In the genomic region with DNA sequence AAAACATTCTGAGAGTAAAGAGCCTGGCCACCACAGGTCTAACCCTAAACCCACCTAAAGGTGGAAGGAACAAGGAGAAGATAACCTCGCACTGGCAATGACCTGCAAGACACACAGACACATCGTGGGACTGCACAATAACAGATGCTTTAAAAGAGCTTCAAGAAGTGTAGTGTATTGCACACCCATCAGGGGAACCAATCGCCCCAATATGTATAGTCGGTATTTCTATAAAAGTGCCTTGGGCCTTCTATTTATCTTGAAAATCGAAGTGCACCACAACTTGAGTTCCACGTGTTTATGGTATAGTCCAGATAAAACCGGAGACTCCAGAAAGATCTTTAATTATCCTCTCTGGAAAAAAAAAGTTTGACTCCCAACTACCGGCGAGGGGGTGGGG, we compare ENCODE assay signal across 8 mouse cellular contexts. TPM values are rescaled to one million over a fixed set of nuclear protein-coding genes. Genes with fewer than 3 reads are reported as not detected.
A peak's percentile ranks its signal among the peaks of the same experiment; 100 is the strongest.
DNase-seq lines count a peak whose midpoint lies in the region; ATAC-seq lines count a peak whose summit lies in the region.

No protein-coding gene starts in this region.

- no peak for ATAC-seq in megakaryocyte, adult 5-6 weeks (ENCODE audit: poor library complexity, severe bottlenecking)
- ATAC-seq in embryonic facial prominence, embryonic 14.5 days (ENCODE audit: low read depth) = no peak
- ATAC-seq in intestine, embryonic 14.5 days (replicated peaks; ENCODE audit: low FRiP score, low TSS enrichment, low read depth) = peak; percentile 0; the same call in 1 of the 2 replicates
- no peak for ATAC-seq in neural tube, embryonic 14.5 days (ENCODE audit: low read depth)

- peaks cover 53% of the 10 kb centered on the region for H3K4me1 ChIP-seq in megakaryocyte, embryonic 14.5 days
- H3K4me1 ChIP-seq in embryonic facial prominence, embryonic 14.5 days (ENCODE audit: control insufficient read depth, insufficient read depth, low read length) = peaks cover 18% of the 10 kb centered on the region
- H3K4me1 ChIP-seq in intestine, embryonic 14.5 days (replicated peaks; ENCODE audit: control insufficient read depth, insufficient read depth, low read length) = peaks cover 9% of the 10 kb centered on the region; the same call in 1 of the 2 replicates
- peaks cover 9% of the 10 kb centered on the region; the same call in 1 of the 2 replicates for H3K4me1 ChIP-seq in neural tube, embryonic 14.5 days (ENCODE audit: control insufficient read depth, insufficient read depth, low read length)

- no peaks in the 10 kb centered on the region for H3K9me3 ChIP-seq in megakaryocyte, embryonic 14.5 days
- H3K9me3 ChIP-seq in embryonic facial prominence, embryonic 14.5 days (ENCODE audit: control insufficient read depth, low read length) = no peaks in the 10 kb centered on the region
- no peaks in the 10 kb centered on the region for H3K9me3 ChIP-seq in intestine, embryonic 14.5 days (ENCODE audit: control insufficient read depth, low read length)
- no peaks in the 10 kb centered on the region for H3K9me3 ChIP-seq in neural tube, embryonic 14.5 days (ENCODE audit: control insufficient read depth, low read length)

- peak overlapping the region; percentile 87 for H3K9ac ChIP-seq in embryonic facial prominence, embryonic 14.5 days (ENCODE audit: low read depth, low read length)
- H3K9ac ChIP-seq in intestine, embryonic 14.5 days (ENCODE audit: low read length) = peak overlapping the region; percentile 84
- peak overlapping the region; percentile 75 for H3K9ac ChIP-seq in neural tube, embryonic 14.5 days (replicated peaks; ENCODE audit: low read depth, low read length)

- no peak for DNase-seq in embryonic facial prominence, embryonic 14.5 days (ENCODE audit: low spot score)
- peak; percentile 62 for DNase-seq in intestine, embryonic 14.5 days (ENCODE audit: low spot score)
- DNase-seq in gastrocnemius, adult 18-20 months (ENCODE audit: low spot score) = no peak
- DNase-seq in adrenal gland, postnatal 4 days (ENCODE audit: low spot score in 2 of 2) = no peak
- no peak for DNase-seq in right cerebral cortex, postnatal 36 days (ENCODE audit: low spot score in 2 of 2)

- H3K4me3 ChIP-seq in megakaryocyte, embryonic 14.5 days (replicated peaks) = peak overlapping the region; percentile 96
- peak overlapping the region; percentile 79 for H3K4me3 ChIP-seq in embryonic facial prominence, embryonic 14.5 days (ENCODE audit: low read depth, low read length)
- H3K4me3 ChIP-seq in intestine, embryonic 14.5 days (ENCODE audit: low read depth, low read length) = peak overlapping the region; percentile 77
- peak overlapping the region; percentile 60 for H3K4me3 ChIP-seq in neural tube, embryonic 14.5 days (ENCODE audit: low read depth, low read length)

- 17% methylated on average over 9 of the region's 9 CpGs for WGBS in embryonic facial prominence, embryonic 14.5 days
- WGBS in intestine, embryonic 14.5 days = 11% methylated on average over 9 of the region's 9 CpGs
- WGBS in neural tube, embryonic 14.5 days = 17% methylated on average over 9 of the region's 9 CpGs

- peaks cover 24% of the 10 kb centered on the region for H3K36me3 ChIP-seq in megakaryocyte, embryonic 14.5 days (replicated peaks; ENCODE audit: low read length)
- H3K36me3 ChIP-seq in embryonic facial prominence, embryonic 14.5 days (ENCODE audit: control insufficient read depth, insufficient read depth, low read length) = peaks cover 25% of the 10 kb centered on the region
- H3K36me3 ChIP-seq in intestine, embryonic 14.5 days (ENCODE audit: control insufficient read depth, insufficient read depth, low read length) = peaks cover 21% of the 10 kb centered on the region
- H3K36me3 ChIP-seq in neural tube, embryonic 14.5 days (ENCODE audit: control insufficient read depth, insufficient read depth, low read length) = no peaks in the 10 kb centered on the region

- peak overlapping the region; percentile 94 for H3K27ac ChIP-seq in embryonic facial prominence, embryonic 14.5 days (replicated peaks; ENCODE audit: low read depth, low read length)
- H3K27ac ChIP-seq in intestine, embryonic 14.5 days (ENCODE audit: low read depth) = peak overlapping the region; percentile 95
- H3K27ac ChIP-seq in neural tube, embryonic 14.5 days (ENCODE audit: low read depth, low read length) = peak overlapping the region; percentile 86

- H3K27me3 ChIP-seq in megakaryocyte, embryonic 14.5 days (replicated peaks) = no peaks in the 10 kb centered on the region
- no peaks in the 10 kb centered on the region for H3K27me3 ChIP-seq in embryonic facial prominence, embryonic 14.5 days (replicated peaks; ENCODE audit: control insufficient read depth, insufficient read depth, low read length)
- no peaks in the 10 kb centered on the region for H3K27me3 ChIP-seq in intestine, embryonic 14.5 days (replicated peaks; ENCODE audit: control insufficient read depth, insufficient read depth, low read length)
- H3K27me3 ChIP-seq in neural tube, embryonic 14.5 days (ENCODE audit: control insufficient read depth, insufficient read depth, low read length) = no peaks in the 10 kb centered on the region

- peak overlapping the region; percentile 77 for H3K4me2 ChIP-seq in embryonic facial prominence, embryonic 14.5 days (ENCODE audit: low read depth, low read length)
- H3K4me2 ChIP-seq in intestine, embryonic 14.5 days (ENCODE audit: low read length) = peak overlapping the region; percentile 52
- H3K4me2 ChIP-seq in neural tube, embryonic 14.5 days (ENCODE audit: low read depth, low read length) = peak overlapping the region; percentile 63

RNA-seq across cellular contexts. Expression of gene Dut, which starts 0.3 kb away (rescaled TPM):
- 61.0 and 87.0 TPM in 2 replicates for polyA plus RNA-seq in megakaryocyte, embryonic 14.5 days (2012; ENCODE audit: insufficient read depth, low replicate concordance)
- total RNA-seq in megakaryocyte, adult 5-6 weeks (2015) = 115 and 122 TPM in 2 replicates
- 75.5 and 82.5 TPM in 2 replicates for total RNA-seq in megakaryocyte, adult 5-6 weeks (2017)
- polyA plus RNA-seq in embryonic facial prominence, embryonic 14.5 days (2014; fragmentation: Nextera tagmentation; extraction: Ambion mirVana) = 119 and 124 TPM in 2 replicates
- polyA plus RNA-seq in intestine, embryonic 14.5 days (2014; fragmentation: Nextera tagmentation; extraction: Ambion mirVana) = 157 and 162 TPM in 2 replicates
- 69.1 and 74.1 TPM in 2 replicates for polyA plus RNA-seq in neural tube, embryonic 14.5 days (2014; fragmentation: Nextera tagmentation; extraction: Ambion mirVana)
- 1 to 10 TPM; 6.8 TPM for total RNA-seq in gastrocnemius, adult 18-20 months (2021)
- total RNA-seq in adrenal gland, postnatal 4 days (2021) = 10 to 100 TPM; 73.2 to 75.0 TPM
